Mouse (Mus musculus) brain, embryonic 14.5 days (tissue): ENCODE data around the gene C1qtnf6. TPM values are rescaled to one million over a fixed set of nuclear protein-coding genes. Genes with fewer than 3 reads are reported as not detected.

ENCODE experiments used
- DNase-seq: peaks from one replicate; pipeline ENCODE4 v3.0.0-alpha.2; 2011; ENCODE audit warnings: low read depth
- CTCF ChIP-seq: fragments of 200-500 bp; IDR thresholded peaks from 2 replicates; pipeline ENCODE4 v1.5.1; 2012; ENCODE audit warnings: inconsistent platforms, mild to moderate bottlenecking, moderate library complexity, borderline replicate concordance; ENCODE audit not compliant: insufficient read depth, insufficient read length; ENCODE audit errors: extremely low read depth
- POLR2A ChIP-seq: fragments of 200-500 bp; IDR thresholded peaks from 2 replicates; pipeline ENCODE4 v1.6.1; 2012; ENCODE audit warnings: mild to moderate bottlenecking, inconsistent platforms, borderline replicate concordance; ENCODE audit not compliant: poor library complexity, insufficient read depth, insufficient read length, severe bottlenecking; ENCODE audit errors: extremely low read depth
- polyA plus RNA-seq: library from polyadenylated mRNA; depleted of rRNA; stranded (reverse); fragments of >200 nt; gene quantifications from 2 replicates; pipeline ENCODE4 v1.2.3, GENCODE M21; 2012; rRNA removed

C1qtnf6 gene
- polyA plus RNA-seq, 1 experiment, result 16.3 TPM

- TF ChIP-seq CTCF (no peak), POLR2A (no peak)
- DNase-seq, result no peak
These were observed 47.9 kb downstream of the C1qtnf6 start for GRCm38 (mm10) chr15:78483311-78483710.

- TF ChIP-seq POLR2A (no peak), CTCF (no peak)
- DNase-seq, result no peak
These were observed 48.7 kb downstream of the C1qtnf6 start for GRCm38 (mm10) chr15:78482518-78482917.

DNA sequence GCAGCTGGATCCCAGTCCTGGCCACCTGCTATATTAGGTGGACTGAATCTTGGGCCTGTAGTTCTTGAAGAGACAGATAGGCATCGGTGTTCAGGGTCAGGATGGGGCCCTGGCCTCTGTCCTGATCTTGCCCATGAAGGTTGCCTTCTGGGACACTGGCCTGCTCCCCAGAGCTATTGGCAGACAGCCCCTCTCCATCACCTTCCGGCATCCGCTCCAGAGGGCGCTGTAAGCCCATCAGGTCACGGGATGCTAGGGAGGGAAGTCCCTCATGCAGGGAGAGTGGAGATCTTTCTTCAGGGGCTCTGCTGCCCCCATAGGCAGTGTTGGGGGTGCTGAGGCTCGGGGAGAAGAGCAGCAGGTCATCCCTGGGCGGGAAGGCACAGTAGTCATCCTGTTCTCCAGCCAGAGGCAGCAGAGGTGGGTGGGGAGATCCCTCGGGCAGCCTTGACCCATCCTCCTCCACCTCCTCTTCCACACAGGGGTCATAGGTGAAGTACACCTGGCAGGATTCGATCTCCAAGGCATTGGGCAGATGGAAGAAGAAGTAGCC lies 49.7 kb downstream of the C1qtnf6 start:
- TF ChIP-seq POLR2A (no peak), CTCF (no peak)
- no peak for DNase-seq

- TF ChIP-seq CTCF (no peak), POLR2A (no peak)
- no peak for DNase-seq
These were observed 50.2 kb downstream of the C1qtnf6 start for GRCm38 (mm10) chr15:78480991-78481390.

DNA sequence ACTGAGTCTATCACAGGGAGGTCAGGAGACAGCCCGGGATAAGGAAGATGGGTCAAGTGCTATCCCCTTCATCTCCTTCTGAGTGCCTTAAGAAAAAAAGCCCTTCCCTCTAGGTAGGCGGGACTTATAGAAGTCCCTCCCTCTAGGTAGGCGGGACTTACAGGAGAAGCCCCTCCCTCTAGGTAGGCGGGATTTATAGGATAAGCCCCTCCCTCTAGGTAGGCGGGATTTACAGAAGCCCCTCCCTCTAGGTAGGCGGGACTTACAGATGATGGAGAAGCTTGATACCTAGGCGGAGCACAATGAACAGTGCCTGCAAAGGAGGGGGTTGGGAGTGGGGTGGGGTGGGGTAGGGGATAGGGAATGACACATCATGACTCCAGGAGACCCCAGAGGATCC lies 51.1 kb downstream of the C1qtnf6 start:
- TF ChIP-seq POLR2A (no peak), CTCF (no peak)
- DNase-seq, result no peak

DNA sequence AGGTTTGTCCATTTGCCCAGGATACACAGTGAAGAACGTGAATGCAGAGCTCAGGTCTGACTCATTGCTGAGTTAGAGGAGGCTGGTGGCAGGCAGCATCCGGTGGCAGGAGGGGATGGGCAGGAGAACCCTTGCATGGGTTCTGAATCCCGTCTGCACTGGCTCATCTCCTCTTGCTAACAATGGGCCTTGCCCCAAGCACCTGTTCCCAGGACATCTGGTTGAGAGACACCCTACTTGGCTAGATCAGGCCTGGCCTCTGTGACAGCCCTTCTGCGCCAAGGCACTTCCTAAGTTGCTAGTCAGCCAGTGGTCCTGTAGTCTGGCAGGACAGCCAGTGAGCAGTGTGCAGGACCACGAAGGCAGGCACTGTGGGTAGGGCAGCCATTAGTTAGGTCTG lies 51.7 kb downstream of the C1qtnf6 start:
- DNase-seq, result no peak
- TF ChIP-seq POLR2A (no peak), CTCF (no peak)

DNA sequence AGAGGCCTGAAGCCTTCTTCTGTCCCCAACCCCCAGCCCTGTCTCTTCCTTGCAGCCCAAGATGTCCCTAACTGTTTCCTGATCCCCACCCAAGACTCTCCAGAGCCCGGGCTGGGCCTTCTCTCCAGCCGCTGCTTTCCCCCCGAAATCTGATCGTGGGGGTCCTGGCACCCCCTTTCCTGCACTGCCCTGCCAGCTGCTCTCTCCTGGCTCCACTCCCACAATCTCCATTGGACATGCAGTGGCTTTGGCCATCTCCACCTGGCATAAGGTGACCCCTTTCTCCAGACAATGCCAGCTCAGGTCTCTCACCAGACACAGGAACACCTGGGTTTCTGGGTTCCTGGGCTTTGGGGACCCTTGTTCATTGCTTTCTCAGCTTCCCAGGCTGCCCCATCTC lies 53.1 kb downstream of the C1qtnf6 start:
- TF ChIP-seq CTCF (no peak), POLR2A (no peak)

DNA sequence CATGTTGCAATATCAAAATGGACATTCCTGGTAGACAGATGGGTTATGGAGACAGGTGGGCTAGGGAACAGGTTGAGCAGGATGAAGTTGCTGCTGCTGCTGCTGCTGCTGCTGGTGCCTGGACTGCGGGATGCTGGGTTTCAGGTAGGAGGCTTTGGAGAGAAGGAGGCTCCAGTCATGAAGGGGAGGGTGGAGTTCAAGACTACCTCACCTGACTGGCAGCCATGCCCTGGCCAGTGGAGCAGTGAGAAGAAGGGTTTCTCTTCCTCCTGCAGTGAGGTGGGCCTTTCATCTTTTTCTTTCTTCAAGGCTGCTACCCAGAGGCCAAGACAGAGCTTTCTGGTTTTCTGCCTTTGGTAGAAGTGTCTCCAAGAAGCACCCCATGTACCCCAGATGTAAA lies 54.3 kb downstream of the C1qtnf6 start:
- no peak for DNase-seq
- TF ChIP-seq POLR2A (no peak), CTCF (no peak)

More for the DNA sequence above, 53.1 kb downstream of the C1qtnf6 start:
- DNase-seq, result no peak

DNA sequence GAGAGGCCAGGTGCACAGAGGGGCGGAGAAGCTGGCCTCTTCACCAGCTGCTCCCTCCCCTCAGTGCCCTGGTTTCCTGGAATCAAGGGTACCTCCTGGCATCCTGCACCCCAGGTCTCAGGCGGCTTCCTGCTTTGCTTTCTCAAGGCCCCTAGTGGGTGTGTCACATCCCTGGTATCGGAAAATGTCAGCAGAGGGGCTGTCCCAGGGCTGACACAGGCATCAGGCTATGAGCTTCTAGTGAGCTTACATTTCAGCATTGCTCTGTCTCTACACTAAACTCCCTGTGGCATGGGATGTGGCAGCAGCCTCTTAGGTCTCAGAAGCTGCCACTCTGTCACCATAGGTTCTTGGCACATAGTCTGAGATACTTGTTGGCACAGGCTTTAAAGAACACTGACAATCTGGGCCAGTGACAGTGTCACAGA lies 55.6 kb downstream of the C1qtnf6 start:
- no peak for DNase-seq
- no peak for TF ChIP-seq POLR2A

- TF ChIP-seq POLR2A (no peak), CTCF (no peak)
- DNase-seq, result no peak
These were observed 57.8 kb downstream of the C1qtnf6 start for GRCm38 (mm10) chr15:78473442-78473841.

Other genes with a start within 250 kb of the C1qtnf6 start
- 0.29 and 0.32 TPM in 2 replicates for gene Csf2rb2, start 225.7 kb downstream of the C1qtnf6 start, polyA plus RNA-seq
- gene Csf2rb, start 205.7 kb downstream of the C1qtnf6 start, polyA plus RNA-seq, result 0.85 and 1.8 TPM in 2 replicates
- gene Tex33, start 135.5 kb downstream of the C1qtnf6 start, polyA plus RNA-seq, result not detected in 2 replicates
- 12.4 and 16.2 TPM in 2 replicates for gene Tst, start 125.5 kb downstream of the C1qtnf6 start, polyA plus RNA-seq
- 83.4 and 130 TPM in 2 replicates for gene Mpst, start 125.0 kb downstream of the C1qtnf6 start, polyA plus RNA-seq
- 259 and 385 TPM in 2 replicates for gene Kctd17, start 102.9 kb downstream of the C1qtnf6 start, polyA plus RNA-seq
- 0.14 and 0.22 TPM in 2 replicates for gene Tmprss6, start 62.8 kb downstream of the C1qtnf6 start, polyA plus RNA-seq
- 0.03 and 0.12 TPM in 2 replicates for gene Il2rb, start 36.1 kb downstream of the C1qtnf6 start, polyA plus RNA-seq
- 1.5 TPM in 2 replicates for gene Sstr3, start 13.3 kb upstream of the C1qtnf6 start, polyA plus RNA-seq
- 5.5 and 9.0 TPM in 2 replicates for gene Rac2, start 41.4 kb upstream of the C1qtnf6 start, polyA plus RNA-seq
- 4.0 and 4.8 TPM in 2 replicates for gene Cyth4, start 65.6 kb upstream of the C1qtnf6 start, polyA plus RNA-seq
- gene Elfn2, start 187.4 kb upstream of the C1qtnf6 start, polyA plus RNA-seq, result 13.2 and 22.5 TPM in 2 replicates
- gene Mfng, start 242.1 kb upstream of the C1qtnf6 start, polyA plus RNA-seq, result 37.6 and 72.6 TPM in 2 replicates